Mouse (Mus musculus): ENCODE results near the gene Wnt5a.

GRCm38 (mm10) chr14:28517631-28518560 lies 13.3 kb downstream of the Wnt5a start:
- TF ChIP-seq CTCF (IDR thresholded peaks at IDR 0.05; ENCODE audit: extremely low read depth, insufficient read length, insufficient replicate concordance, low read depth, low read length), result no peak
- no peak for TF ChIP-seq POLR2A (IDR thresholded peaks at IDR 0.05; ENCODE audit: low read depth, low read length)
